Mouse (Mus musculus) liver, embryonic 14.5 days (tissue): ENCODE data around the gene Klhl33. TPM values are rescaled to one million over a fixed set of nuclear protein-coding genes. Genes with fewer than 3 reads are reported as not detected.
A peak's percentile ranks its signal among the peaks of the same experiment; 100 is the strongest.

Experiments used
- ATAC-seq: fragments of 200-750 bp; cut with Nextera tagmentation; 2 replicates; pipeline ENCODE4 v1.8.0; 2017; ENCODE audit warnings: moderate number of reproducible peaks, mild to moderate bottlenecking, moderate library complexity; ENCODE audit not compliant: insufficient read depth
- DNase-seq, 3 experiments: peaks; one replicate each; pipeline ENCODE4 v3.0.0-alpha.2; 2012 to 2013; ENCODE audit warnings: low read depth in 3 of 3, low spot score in 3 of 3
- H3K27ac ChIP-seq: fragments of 300-500 bp; sonication (generic); 2 replicates; pipeline ENCODE4 v1.5.1; 2014; ENCODE audit warnings: moderate library complexity, mild to moderate bottlenecking, control low read depth, inconsistent platforms
- H3K27me3 ChIP-seq: fragments of 300-500 bp; sonication (generic); 2 replicates; pipeline ENCODE4 v1.6.1; 2014; ENCODE audit warnings: mild to moderate bottlenecking, low read length, moderate library complexity; ENCODE audit not compliant: control insufficient read depth, insufficient read depth
- H3K36me3 ChIP-seq: fragments of 300-500 bp; sonication (generic); replicated peaks from 2 replicates; pipeline ENCODE4 v1.6.1; 2014; ENCODE audit warnings: low read depth; ENCODE audit not compliant: control insufficient read depth, insufficient read depth
- H3K4me1 ChIP-seq, 2 experiments: fragments of 200-500 bp in 1 of 2; fragments of 300-500 bp in 1 of 2; sonication (generic) in 1 of 2; replicated peaks; 2 replicates each; pipeline ENCODE4 v1.6.1; 2012 to 2014; ENCODE audit warnings: antibody characterized with exemption in 1 of 2, inconsistent platforms in 1 of 2, low read length in 1 of 2; ENCODE audit not compliant: control insufficient read depth in 2 of 2, insufficient read depth in 2 of 2
- H3K4me2 ChIP-seq: fragments of 300-500 bp; sonication (generic); 2 replicates; pipeline ENCODE4 v1.6.1; 2014; ENCODE audit warnings: low read depth, mild to moderate bottlenecking, control low read depth, moderate library complexity
- H3K4me3 ChIP-seq, 2 experiments: fragments of 200-500 bp in 1 of 2; fragments of 300-500 bp in 1 of 2; sonication (generic) in 1 of 2; 2 replicates each; pipeline ENCODE4 v1.5.1; 2012 to 2014; ENCODE audit warnings: low read depth in 2 of 2, low read length in 2 of 2, mild to moderate bottlenecking in 2 of 2, control low read depth in 1 of 2, inconsistent platforms in 1 of 2, moderate library complexity in 1 of 2; ENCODE audit not compliant: insufficient read depth in 1 of 2
- H3K9ac ChIP-seq: fragments of 300-500 bp; sonication (generic); replicated peaks from 2 replicates; pipeline ENCODE4 v1.6.1; 2014; ENCODE audit warnings: mild to moderate bottlenecking, control low read depth, moderate library complexity
- H3K9me3 ChIP-seq: fragments of 300-500 bp; sonication (generic); 2 replicates; pipeline ENCODE4 v1.6.1; 2016; ENCODE audit warnings: low read length, mixed read lengths; ENCODE audit not compliant: control insufficient read depth
- CTCF ChIP-seq: IDR thresholded peaks from 2 replicates; pipeline ENCODE4 v1.5.1; 2016; ENCODE audit warnings: antibody characterized with exemption, low read depth, control low read depth
- EP300 ChIP-seq: IDR thresholded peaks from 2 replicates; pipeline ENCODE4 v1.6.1; 2016; ENCODE audit warnings: antibody characterized with exemption, low read depth
- WGBS: fragments of 180-500 bp; shearing (Covaris S2); extraction: QIAGEN DNeasy Blood & Tissue Kit; methylation state at CpG from one replicate; pipeline ENCODE4 v1.1.7; 2014; ENCODE audit not compliant: insufficient replicate concordance; 5-methylcytosine and 5-hydroxymethylcytosine counted together
- polyA plus RNA-seq, 2 experiments: library from polyadenylated mRNA; depleted of rRNA in 1 of 2; stranded (reverse) in 1 of 2; unstranded in 1 of 2; fragments of >200 nt; fragmentation: Nextera tagmentation in 1 of 2; extraction: Ambion mirVana in 1 of 2; gene quantifications; 2 replicates each; pipeline versions ENCODE4 v1.2.1 to v1.2.3; 2012 to 2014

Gene Klhl33
- polyA plus RNA-seq, 2 experiments, result 0.08 to 0.16 TPM

- Histone ChIP-seq H3K27ac (peak overlapping the region; percentile 35), H3K27me3 (no peaks in the 10 kb centered on the region), H3K4me1 (peaks cover 13 to 23% of the 10 kb centered on the region in 2 experiments), H3K9me3 (no peaks in the 10 kb centered on the region), H3K36me3 (peaks cover 31% of the 10 kb centered on the region), H3K4me3 (peak overlapping the region; percentile 71 to 81), H3K9ac (peak overlapping the region; percentile 79), H3K4me2 (peak overlapping the region; percentile 89)
- TF ChIP-seq CTCF (no peak), EP300 (no peak)
- WGBS, result 0% methylated on average over 38 of the region's 38 CpGs
- DNase-seq (peak; percentile 51 to 66 (median 52)), ATAC-seq (peak; percentile 66)
Measured at GRCm38 (mm10) chr14:50930377-50930753, 33.1 kb upstream of the Klhl33 start.

- Histone ChIP-seq H3K27ac (peak overlapping the region; percentile 35), H3K9me3 (no peaks in the 10 kb centered on the region), H3K4me3 (peak overlapping the region; percentile 71 to 81), H3K4me2 (peak overlapping the region; percentile 89), H3K36me3 (peaks cover 31% of the 10 kb centered on the region), H3K27me3 (no peaks in the 10 kb centered on the region), H3K4me1 (peaks cover 13 to 23% of the 10 kb centered on the region in 2 experiments), H3K9ac (peak overlapping the region; percentile 79)
- TF ChIP-seq CTCF, result no peak
- no peak for TF ChIP-seq EP300
- DNase-seq (no peak), ATAC-seq (no peak)
- WGBS, result 10% methylated on average over 10 of the region's 10 CpGs
Measured at GRCm38 (mm10) chr14:50929951-50930350, 32.6 kb upstream of the Klhl33 start.

- Histone ChIP-seq H3K9me3 (no peaks in the 10 kb centered on the region), H3K4me2 (no peak overlapping the region), H3K9ac (no peak overlapping the region), H3K36me3 (peaks cover 31% of the 10 kb centered on the region), H3K4me1 (peaks cover 12 to 22% of the 10 kb centered on the region in 2 experiments), H3K27me3 (no peaks in the 10 kb centered on the region), H3K4me3 (no peak overlapping the region), H3K27ac (no peak overlapping the region)
- WGBS, result 79% methylated on average over 3 of the region's 3 CpGs
- ATAC-seq (no peak), DNase-seq (no peak)
- TF ChIP-seq EP300 (no peak), CTCF (no peak)
Measured at GRCm38 (mm10) chr14:50927366-50927765, 30.1 kb upstream of the Klhl33 start.

GRCm38 (mm10) chr14:50925111-50925920, 28.0 kb upstream of the Klhl33 start:
- Histone ChIP-seq H3K27me3 (no peaks in the 10 kb centered on the region), H3K36me3 (peaks cover 31% of the 10 kb centered on the region), H3K4me2 (peak overlapping the region; percentile 96), H3K4me3 (peak overlapping the region; percentile 77 to 85), H3K9me3 (no peaks in the 10 kb centered on the region), H3K4me1 (peaks cover 3 to 13% of the 10 kb centered on the region in 2 experiments; a peak in 3 of 4 replicates), H3K9ac (peak overlapping the region; percentile 69), H3K27ac (peak overlapping the region; percentile 72)
- under 1% methylated on average over 38 of the region's 38 CpGs for WGBS
- peak in 2 of 3 experiments; percentile 37 to 42 for DNase-seq
- peak; percentile 68 for ATAC-seq
- TF ChIP-seq EP300, result no peak
- no peak for TF ChIP-seq CTCF
